Mouse (Mus musculus) limb, embryonic 13.5 days (tissue): ENCODE results near the gene Isl2. TPM values are rescaled to one million over a fixed set of nuclear protein-coding genes. Genes with fewer than 3 reads are reported as not detected.

Experiments used
- ATAC-seq: fragments of 200-750 bp; cut with Nextera tagmentation; 2 replicates; pipeline ENCODE4 v1.8.0; 2017; ENCODE audit warnings: low read depth, moderate number of reproducible peaks, moderate TSS enrichment; ENCODE audit not compliant: low FRiP score
- H3K27ac ChIP-seq: fragments of 300-500 bp; sonication (generic); 2 replicates; pipeline ENCODE4 v1.5.1; 2015; ENCODE audit warnings: inconsistent platforms, mild to moderate bottlenecking, moderate library complexity
- H3K27me3 ChIP-seq: fragments of 300-500 bp; sonication (generic); 2 replicates; pipeline ENCODE4 v1.6.1; 2015; ENCODE audit warnings: mild to moderate bottlenecking, inconsistent platforms
- H3K36me3 ChIP-seq: fragments of 300-500 bp; sonication (generic); 2 replicates; pipeline ENCODE4 v1.6.1; 2015; ENCODE audit warnings: inconsistent platforms, mild to moderate bottlenecking, moderate library complexity
- H3K4me1 ChIP-seq: fragments of 300-500 bp; sonication (generic); 2 replicates; pipeline ENCODE4 v1.6.1; 2015; ENCODE audit warnings: inconsistent platforms
- H3K4me2 ChIP-seq: fragments of 300-500 bp; sonication (generic); replicated peaks from 2 replicates; pipeline ENCODE4 v1.6.1; 2015; ENCODE audit warnings: inconsistent platforms, mild to moderate bottlenecking, moderate library complexity
- H3K4me3 ChIP-seq: fragments of 300-500 bp; sonication (generic); 2 replicates; pipeline ENCODE4 v1.5.1; 2015; ENCODE audit warnings: moderate library complexity, mild to moderate bottlenecking, inconsistent platforms
- H3K9ac ChIP-seq: fragments of 300-500 bp; sonication (generic); 2 replicates; pipeline ENCODE4 v1.6.1; 2015; ENCODE audit warnings: mild to moderate bottlenecking, inconsistent platforms
- H3K9me3 ChIP-seq: fragments of 300-500 bp; sonication (generic); 2 replicates; pipeline ENCODE4 v1.6.1; 2016; ENCODE audit warnings: inconsistent platforms
- WGBS: fragments of 180-500 bp; shearing (Covaris S2); methylation state at CpG from one replicate; pipeline ENCODE4 v1.1.7; 2015; 5-methylcytosine and 5-hydroxymethylcytosine counted together
- polyA plus RNA-seq: library from polyadenylated mRNA; unstranded; fragments of >200 nt; fragmentation: Nextera tagmentation; extraction: Ambion mirVana; gene quantifications from 2 replicates; pipeline ENCODE4 v1.2.1, GENCODE M21; 2015

Gene Isl2
- polyA plus RNA-seq, 1 experiment from 2014 or later = 0.79 TPM

- Histone ChIP-seq H3K36me3 (no peaks in the 10 kb centered on the region), H3K4me1 (peaks cover 12% of the 10 kb centered on the region), H3K4me3 (no peak overlapping the region), H3K9me3 (no peaks in the 10 kb centered on the region), H3K27me3 (peaks cover 6% of the 10 kb centered on the region), H3K27ac (no peak overlapping the region), H3K9ac (no peak overlapping the region), H3K4me2 (no peak overlapping the region)
- no peak for ATAC-seq
- 61% methylated on average over 1 of the region's 1 CpGs for WGBS
These were observed 16.5 kb downstream of the Isl2 start for GRCm38 (mm10) chr9:55554986-55555385.

- Histone ChIP-seq H3K9ac (no peak overlapping the region), H3K4me2 (no peak overlapping the region), H3K4me3 (no peak overlapping the region), H3K27me3 (no peaks in the 10 kb centered on the region; the same call in 1 of the 2 replicates), H3K27ac (no peak overlapping the region), H3K36me3 (no peaks in the 10 kb centered on the region), H3K4me1 (peaks cover 9% of the 10 kb centered on the region), H3K9me3 (no peaks in the 10 kb centered on the region)
- no peak for ATAC-seq
- 88% methylated on average over 1 of the region's 1 CpGs for WGBS
These were observed 22.5 kb downstream of the Isl2 start for GRCm38 (mm10) chr9:55560960-55561359.

- 37% methylated on average over 5 of the region's 5 CpGs for WGBS
- no peak overlapping the region for H3K27ac ChIP-seq
These were observed 30.1 kb downstream of the Isl2 start for GRCm38 (mm10) chr9:55568466-55569159.

GRCm38 (mm10) chr9:55571071-55571470 is 32.6 kb downstream of the Isl2 start:
- Histone ChIP-seq H3K27ac (no peak overlapping the region), H3K36me3 (no peaks in the 10 kb centered on the region), H3K9me3 (no peaks in the 10 kb centered on the region), H3K4me3 (no peak overlapping the region), H3K9ac (no peak overlapping the region), H3K4me2 (no peak overlapping the region), H3K27me3 (no peaks in the 10 kb centered on the region), H3K4me1 (peaks cover 14% of the 10 kb centered on the region)
- ATAC-seq = no peak
- WGBS = 94% methylated on average over 1 of the region's 1 CpGs

More at GRCm38 (mm10) chr9:55568466-55569159, 30.1 kb downstream of the Isl2 start:
- H3K4me3 ChIP-seq = no peak overlapping the region
- no peak for ATAC-seq
- H3K36me3 ChIP-seq = no peaks in the 10 kb centered on the region
- no peaks in the 10 kb centered on the region for H3K9me3 ChIP-seq
- H3K4me1 ChIP-seq = peaks cover 14% of the 10 kb centered on the region
- H3K27me3 ChIP-seq = no peaks in the 10 kb centered on the region
- no peak overlapping the region for H3K4me2 ChIP-seq
- no peak overlapping the region for H3K9ac ChIP-seq

GRCm38 (mm10) chr9:55576571-55576970 is 38.1 kb downstream of the Isl2 start:
- Histone ChIP-seq H3K4me2 (no peak overlapping the region), H3K4me1 (no peaks in the 10 kb centered on the region), H3K9me3 (no peaks in the 10 kb centered on the region), H3K27ac (no peak overlapping the region), H3K36me3 (no peaks in the 10 kb centered on the region), H3K4me3 (no peak overlapping the region), H3K9ac (no peak overlapping the region), H3K27me3 (no peaks in the 10 kb centered on the region)
- ATAC-seq = no peak
- 58% methylated on average over 1 of the region's 1 CpGs for WGBS

GRCm38 (mm10) chr9:55581414-55581813 is 42.9 kb downstream of the Isl2 start:
- no peak for ATAC-seq
- H3K9me3 ChIP-seq = no peaks in the 10 kb centered on the region
- no peak overlapping the region for H3K4me3 ChIP-seq
- H3K4me2 ChIP-seq = no peak overlapping the region
- no peaks in the 10 kb centered on the region for H3K4me1 ChIP-seq
- peaks cover 3% of the 10 kb centered on the region; the same call in 1 of the 2 replicates for H3K36me3 ChIP-seq
- H3K27me3 ChIP-seq = no peaks in the 10 kb centered on the region
- no peak overlapping the region for H3K9ac ChIP-seq
- H3K27ac ChIP-seq = no peak overlapping the region
- 35% methylated on average over 3 of the region's 3 CpGs for WGBS

- H3K9me3 ChIP-seq = no peaks in the 10 kb centered on the region
- 83% methylated on average over 6 of the region's 6 CpGs for WGBS
- ATAC-seq = no peak
- H3K36me3 ChIP-seq = peaks cover 3% of the 10 kb centered on the region; the same call in 1 of the 2 replicates
- H3K4me1 ChIP-seq = no peaks in the 10 kb centered on the region
- H3K27me3 ChIP-seq = no peaks in the 10 kb centered on the region
- no peak overlapping the region for H3K9ac ChIP-seq
- no peak overlapping the region for H3K27ac ChIP-seq
- no peak overlapping the region for H3K4me2 ChIP-seq
- no peak overlapping the region for H3K4me3 ChIP-seq
These were observed 47.7 kb downstream of the Isl2 start for GRCm38 (mm10) chr9:55586141-55586540.

Other genes with a start within 250 kb of the Isl2 start
- gene Nrg4, start 211.8 kb upstream of the Isl2 start, polyA plus RNA-seq = 1.4 and 1.6 TPM in 2 replicates
- gene Tmem266, start 211.8 kb upstream of the Isl2 start, polyA plus RNA-seq = 0.79 and 0.93 TPM in 2 replicates
- gene Etfa, start 26.4 kb upstream of the Isl2 start, polyA plus RNA-seq = 176 and 180 TPM in 2 replicates